Mouse (Mus musculus) CH12.LX (cell line): ENCODE data around the gene Rab12. TPM values are rescaled to one million over a fixed set of nuclear protein-coding genes. Genes with fewer than 3 reads are reported as not detected.

Experiments
- DNase-seq: peaks from one replicate; pipeline ENCODE4 v3.0.0-alpha.2; 2013; ENCODE audit errors: extremely low read depth
- H3K27ac ChIP-seq: 2 replicates; pipeline ENCODE4 v1.5.1; 2012; ENCODE audit warnings: low read depth, mild to moderate bottlenecking, control low read depth, moderate library complexity; ENCODE audit not compliant: insufficient read depth
- H3K27me3 ChIP-seq: replicated peaks from 2 replicates; pipeline ENCODE3; 2012; ENCODE audit warnings: inconsistent platforms
- H3K36me3 ChIP-seq, 2 experiments: replicated peaks in 1 of 2; 2 replicates each; pipeline versions ENCODE3 to v1.6.1; 2012; ENCODE audit warnings: inconsistent platforms in 1 of 2, low read length in 1 of 2, mild to moderate bottlenecking in 1 of 2, mixed read lengths in 1 of 2, moderate library complexity in 1 of 2; ENCODE audit not compliant: control insufficient read depth in 1 of 2, insufficient read depth in 1 of 2
- H3K4me1 ChIP-seq, 2 experiments: 2 replicates each; pipeline ENCODE4 v1.6.1; 2012; ENCODE audit warnings: inconsistent platforms in 1 of 2, moderate library complexity in 1 of 2; ENCODE audit not compliant: insufficient read depth in 2 of 2, control insufficient read depth in 1 of 2
- H3K4me2 ChIP-seq: 2 replicates; pipeline ENCODE4 v1.6.1; 2012; ENCODE audit warnings: low read depth, mild to moderate bottlenecking, control low read depth; ENCODE audit not compliant: poor library complexity, insufficient read depth, severe bottlenecking
- H3K4me3 ChIP-seq, 3 experiments: fragments of 150-350 bp in 1 of 3; sonication (generic) in 1 of 3; replicated peaks in 1 of 3; 2 replicates each; pipeline versions ENCODE3 to v1.5.1; 2011 to 2012; ENCODE audit warnings: low read depth in 2 of 3, low read length in 2 of 3, mild to moderate bottlenecking in 2 of 3, moderate library complexity in 2 of 3, control low read depth in 1 of 3, improper control_type of control experiment in 1 of 3, inconsistent platforms in 1 of 3, mixed read lengths in 1 of 3; ENCODE audit not compliant: poor library complexity in 1 of 3
- H3K79me2 ChIP-seq: replicated peaks from 2 replicates; pipeline ENCODE4 v1.6.1; 2012; ENCODE audit warnings: mild to moderate bottlenecking, moderate library complexity; ENCODE audit not compliant: control insufficient read depth, poor library complexity, insufficient read depth, severe bottlenecking; ENCODE audit errors: extremely low read depth
- H3K9ac ChIP-seq: 2 replicates; pipeline ENCODE4 v1.6.1; 2012; ENCODE audit warnings: low read depth, mild to moderate bottlenecking, control low read depth, moderate library complexity; ENCODE audit not compliant: insufficient read depth
- H3K9me3 ChIP-seq: replicated peaks from 2 replicates; pipeline ENCODE3; 2012; ENCODE audit warnings: low read length, inconsistent platforms, mixed read lengths
- CHD1 ChIP-seq: IDR thresholded peaks from 2 replicates; pipeline ENCODE4 v1.6.1; 2012; ENCODE audit warnings: low read depth, low read length, improper control_type of control experiment, inconsistent platforms
- CHD2 ChIP-seq: IDR thresholded peaks from 2 replicates; pipeline ENCODE4 v1.6.1; 2011; ENCODE audit warnings: low read length, improper control_type of control experiment
- ELF1 ChIP-seq: IDR thresholded peaks from 2 replicates; pipeline ENCODE4 v1.6.1; 2014; ENCODE audit warnings: low read depth, mild to moderate bottlenecking, inconsistent platforms, low read length, improper control_type of control experiment
- EP300 ChIP-seq: IDR thresholded peaks from 2 replicates; pipeline ENCODE4 v1.6.1; 2011; ENCODE audit warnings: low read length, improper control_type of control experiment
- ETS1 ChIP-seq: conservative IDR thresholded peaks from 2 replicates; pipeline ENCODE4 v1.6.1; 2012; ENCODE audit warnings: low read depth, mild to moderate bottlenecking, inconsistent platforms, low read length, improper control_type of control experiment, moderate library complexity
- GABPA ChIP-seq: IDR thresholded peaks from 2 replicates; pipeline ENCODE4 v1.6.1; 2012; ENCODE audit warnings: low read depth, low read length, improper control_type of control experiment, inconsistent platforms; ENCODE audit not compliant: insufficient replicate concordance
- IRF4 ChIP-seq: IDR thresholded peaks from 2 replicates; pipeline ENCODE4 v1.6.1; 2014; ENCODE audit warnings: low read depth, mild to moderate bottlenecking, inconsistent platforms, low read length, improper control_type of control experiment
- JUN ChIP-seq: IDR thresholded peaks from 2 replicates; pipeline ENCODE4 v1.6.1; 2011; ENCODE audit warnings: low read depth, mild to moderate bottlenecking, low read length, improper control_type of control experiment, moderate library complexity; ENCODE audit not compliant: insufficient read depth
- MAZ ChIP-seq: IDR thresholded peaks from 2 replicates; pipeline ENCODE4 v1.6.1; 2012; ENCODE audit warnings: low read depth, mild to moderate bottlenecking, inconsistent platforms, low read length, improper control_type of control experiment, moderate library complexity
- MEF2A ChIP-seq: IDR thresholded peaks from 2 replicates; pipeline ENCODE4 v1.6.1; 2014; ENCODE audit warnings: low read depth, mild to moderate bottlenecking, inconsistent platforms, low read length, improper control_type of control experiment, borderline replicate concordance
- MXI1 ChIP-seq: IDR thresholded peaks from 2 replicates; pipeline ENCODE4 v1.6.1; 2011; ENCODE audit warnings: mild to moderate bottlenecking, low read depth, low read length, improper control_type of control experiment
- NELFE ChIP-seq: IDR thresholded peaks from 2 replicates; pipeline ENCODE4 v1.6.1; 2011; ENCODE audit warnings: low read depth, low read length, improper control_type of control experiment
- NRF1 ChIP-seq: IDR thresholded peaks from 2 replicates; pipeline ENCODE4 v1.6.1; 2014; ENCODE audit warnings: low read depth, mild to moderate bottlenecking, inconsistent platforms, low read length, improper control_type of control experiment, moderate library complexity
- POLR2AphosphoS2 ChIP-seq: IDR thresholded peaks from 2 replicates; pipeline ENCODE4 v1.6.1; 2011; ENCODE audit warnings: low read depth, low read length, improper control_type of control experiment
- RCOR1 ChIP-seq: conservative IDR thresholded peaks from 2 replicates; pipeline ENCODE4 v1.6.1; 2012; ENCODE audit warnings: low read depth, mild to moderate bottlenecking, inconsistent platforms, low read length, improper control_type of control experiment
- SIN3A ChIP-seq: IDR thresholded peaks from 2 replicates; pipeline ENCODE4 v1.6.1; 2012; ENCODE audit warnings: low read length, improper control_type of control experiment, inconsistent platforms
- SMC3 ChIP-seq: IDR thresholded peaks from 2 replicates; pipeline ENCODE4 v1.6.1; 2011; ENCODE audit warnings: low read depth, low read length, improper control_type of control experiment
- TBP ChIP-seq: conservative IDR thresholded peaks from 2 replicates; pipeline ENCODE4 v1.6.1; 2011; ENCODE audit warnings: low read depth, low read length, improper control_type of control experiment
- TCF12 ChIP-seq: IDR thresholded peaks from 2 replicates; pipeline ENCODE4 v1.6.1; 2014; ENCODE audit warnings: low read depth, mild to moderate bottlenecking, inconsistent platforms, low read length, improper control_type of control experiment
- USF2 ChIP-seq: conservative IDR thresholded peaks from 2 replicates; pipeline ENCODE4 v1.6.1; 2011; ENCODE audit warnings: low read depth, low read length, improper control_type of control experiment
- ZKSCAN1 ChIP-seq: IDR thresholded peaks from 2 replicates; pipeline ENCODE4 v1.6.1; 2012; ENCODE audit warnings: low read depth, inconsistent platforms, low read length, improper control_type of control experiment, borderline replicate concordance
- ZMIZ1 ChIP-seq: IDR thresholded peaks from 2 replicates; pipeline ENCODE4 v1.6.1; 2012; ENCODE audit warnings: low read depth, mild to moderate bottlenecking, inconsistent platforms, low read length, improper control_type of control experiment
- dilution Hi-C: fragments of 300-500 bp; cut with MboI; formaldehyde crosslinking; loops from 2 replicates; pipeline ENCODE4 v1.14.3; 2020; ENCODE audit warnings: low sequenced_read_pairs; ENCODE audit not compliant: extremely low pct_unique_long_range_greater_than_20kb, extremely low pct_ligation_motif_present
- in situ Hi-C: fragments of 300-500 bp; cut with MboI; formaldehyde crosslinking; loops from 3 replicates; pipeline ENCODE4 v1.14.3; 2019; ENCODE audit warnings: low sequenced_read_pairs, low pct_ligation_motif_present, low pct_unique_long_range_greater_than_20kb, mixed read lengths
- polyA plus RNA-seq: library from polyadenylated mRNA; unstranded; fragments of >175 nt; gene quantifications from 2 replicates; pipeline ENCODE4 v1.2.1, GENCODE M21; 2012; ENCODE audit warnings: low read depth; ENCODE audit not compliant: insufficient read length
- total RNA-seq, 2 experiments: library from RNA; depleted of rRNA; stranded (reverse); fragments of 300-350 nt in 1 of 2; fragments of >200 nt in 1 of 2; gene quantifications; 2 replicates each; pipeline ENCODE4 v1.2.3; 2012 to 2014

Gene Rab12
- total and polyA plus RNA-seq, 3 experiments: 8.4 to 17.1 (median 13.5) TPM

DNA sequence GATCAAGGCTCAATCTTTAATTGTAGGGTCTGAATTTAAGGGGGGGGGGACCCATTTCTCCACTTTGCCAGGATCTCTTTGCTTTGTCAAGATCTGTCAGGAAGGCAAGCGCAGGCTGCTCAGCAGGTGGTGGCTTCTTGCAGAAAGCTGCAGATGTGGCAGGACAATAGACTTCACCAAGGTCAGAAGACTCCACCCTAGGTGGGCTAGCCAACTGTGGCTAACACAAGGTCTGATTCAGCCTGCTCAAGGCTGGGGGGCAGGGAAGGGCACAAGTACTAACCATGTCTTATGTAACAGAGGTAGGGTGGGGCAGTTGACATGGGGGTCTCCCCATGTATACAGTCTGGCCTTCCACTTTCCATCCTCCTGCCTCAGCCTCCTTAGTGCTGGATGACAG lies 62.3 kb downstream of the Rab12 start:
- Histone ChIP-seq H3K4me1 (no peaks in the 10 kb centered on the region), H3K9ac (no peak overlapping the region), H3K27ac (no peak overlapping the region), H3K36me3 (no peaks in the 10 kb centered on the region), H3K4me3 (no peak overlapping the region), H3K79me2 (no peaks in the 10 kb centered on the region), H3K9me3 (peaks cover 35% of the 10 kb centered on the region), H3K4me2 (no peak overlapping the region), H3K27me3 (no peaks in the 10 kb centered on the region)
- in situ Hi-C loops (no loop called here), dilution Hi-C loops (no loop called here)
- no peak for DNase-seq
- TF ChIP-seq CHD2 (no peak), EP300 (no peak), JUN (no peak), SIN3A (no peak), MAZ (no peak), USF2 (no peak), MEF2A (no peak)
- TF ChIP-seq, all 38 proteins: peak for 0

DNA sequence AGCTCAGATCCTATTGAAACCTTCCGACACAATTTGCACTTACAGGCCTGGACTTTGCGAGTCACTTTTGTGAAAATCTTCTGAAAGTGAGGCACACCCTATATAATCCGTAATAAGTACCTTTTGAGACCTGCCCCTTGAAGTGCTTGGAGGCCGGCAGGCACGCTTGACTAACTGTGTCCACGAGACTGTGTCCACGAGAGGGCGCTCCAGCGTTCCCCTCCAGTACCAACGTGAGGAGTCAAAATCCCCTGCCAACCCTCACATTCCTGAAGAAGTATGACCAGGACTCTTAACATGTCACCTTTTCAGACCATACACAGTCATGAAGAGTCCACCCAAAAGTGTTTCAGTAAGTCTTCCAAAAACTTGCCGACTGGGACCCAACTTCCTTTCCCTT lies 68.4 kb downstream of the Rab12 start:
- no peak overlapping the region for H3K27ac ChIP-seq
- H3K9ac ChIP-seq: no peak overlapping the region
- no peaks in the 10 kb centered on the region for H3K36me3 ChIP-seq
- TF ChIP-seq TBP (no peak), TCF12 (no peak), GABPA (no peak), ZMIZ1 (no peak), RCOR1 (no peak), MEF2A (no peak), NRF1 (no peak), SMC3 (no peak), SIN3A (no peak), MXI1 (no peak), ZKSCAN1 (no peak), ETS1 (no peak), IRF4 (no peak), EP300 (no peak), NELFE (no peak), CHD1 (no peak), ELF1 (no peak), POLR2AphosphoS2 (no peak)
- no peaks in the 10 kb centered on the region for H3K27me3 ChIP-seq
- DNase-seq: no peak
- in situ Hi-C loops (no loop called here), dilution Hi-C loops (no loop called here)
- H3K4me1 ChIP-seq: no peaks in the 10 kb centered on the region
- H3K4me3 ChIP-seq: no peak overlapping the region
- no peak overlapping the region for H3K4me2 ChIP-seq
- no peaks in the 10 kb centered on the region for H3K79me2 ChIP-seq
- H3K9me3 ChIP-seq: peaks cover 57% of the 10 kb centered on the region
